In genomic region chr1:86464875-86465224, GRCm38 (mm10) we compare ENCODE assay signal across 8 mouse cellular contexts. TPM values are rescaled to one million over a fixed set of nuclear protein-coding genes. Genes with fewer than 3 reads are reported as not detected.
DNase-seq lines count a peak whose midpoint lies in the region; ATAC-seq and TF ChIP-seq lines count a peak whose summit lies in the region.
"Had no signal": no experiment of that assay in that cellular context is flagged by ENCODE, and none has a peak within 500 bp of the region (broad histone marks: within the 10 kb centered on the region; RNA-seq: fewer than 3 reads in every experiment).

No protein-coding gene starts in this region.

- H3K4me3 ChIP-seq in E14TG2a.4 (replicated peaks; ENCODE audit: low read length) = peak overlapping the region; percentile 60
- peak overlapping the region; percentile 20; the same call in 1 of the 2 replicates for H3K4me3 ChIP-seq in ES-Bruce4 (ENCODE audit: low read depth, low read length)
- no peak overlapping the region for H3K4me3 ChIP-seq in hindbrain, embryonic 13.5 days
- no peak overlapping the region for H3K4me3 ChIP-seq in liver, embryonic 13.5 days (replicated peaks)

- WGBS in hindbrain, embryonic 13.5 days = 25% methylated on average over 4 of the region's 4 CpGs
- 55% methylated on average over 4 of the region's 4 CpGs for WGBS in liver, embryonic 13.5 days (ENCODE audit: insufficient replicate concordance)

- H3K27me3 ChIP-seq in E14TG2a.4 (ENCODE audit: insufficient read depth, low read length) = no peaks in the 10 kb centered on the region
- no peaks in the 10 kb centered on the region for H3K27me3 ChIP-seq in ES-Bruce4 (ENCODE audit: control insufficient read depth, insufficient read depth, low read length, poor library complexity, severe bottlenecking)
- no peaks in the 10 kb centered on the region for H3K27me3 ChIP-seq in hindbrain, embryonic 13.5 days
- no peaks in the 10 kb centered on the region for H3K27me3 ChIP-seq in liver, embryonic 13.5 days

- no peak for TF ChIP-seq EP300 in ES-Bruce4 (IDR thresholded peaks at IDR 0.05; ENCODE audit: insufficient read depth, low read depth, low read length)

- no peak overlapping the region for H3K4me2 ChIP-seq in hindbrain, embryonic 13.5 days
- no peak overlapping the region for H3K4me2 ChIP-seq in liver, embryonic 13.5 days

- TF ChIP-seq CTCF in E14TG2a.4 (conservative IDR thresholded peaks at IDR 0.05; ENCODE audit: low read length) (no peak), ES-Bruce4 (IDR thresholded peaks at IDR 0.05; ENCODE audit: low read depth, low read length) (no peak)

- no peaks in the 10 kb centered on the region for H3K36me3 ChIP-seq in E14TG2a.4 (ENCODE audit: insufficient read depth, low read length)
- H3K36me3 ChIP-seq in ES-Bruce4 (ENCODE audit: control insufficient read depth, insufficient read depth, low read length, poor library complexity, severe bottlenecking) = no peaks in the 10 kb centered on the region
- no peaks in the 10 kb centered on the region for H3K36me3 ChIP-seq in hindbrain, embryonic 13.5 days
- H3K36me3 ChIP-seq in liver, embryonic 13.5 days = no peaks in the 10 kb centered on the region

- no peak for ATAC-seq in hindbrain, embryonic 13.5 days (ENCODE audit: low FRiP score)
- ATAC-seq in liver, embryonic 13.5 days (ENCODE audit: low read depth) = no peak

- peak overlapping the region; percentile 97 for H3K27ac ChIP-seq in ES-Bruce4 (ENCODE audit: insufficient read depth, low read length)
- H3K27ac ChIP-seq in hindbrain, embryonic 13.5 days = peak overlapping the region; percentile 80
- no peak overlapping the region for H3K27ac ChIP-seq in liver, embryonic 13.5 days

- DNase-seq in liver, embryonic 13.5 days = no peak
- DNase-seq in thymus, postnatal 0 days (ENCODE audit: low spot score) = no peak
- DNase-seq in right cerebral cortex, adult 2 months (ENCODE audit: low spot score in 2 of 2) = no peak
- no peak for DNase-seq in cerebellum, postnatal 4 days (ENCODE audit: low spot score in 2 of 2)
- DNase-seq: right cerebral cortex, postnatal 14 days had no signal

- no peak for TF ChIP-seq POLR2A in ES-Bruce4 (IDR thresholded peaks at IDR 0.05; ENCODE audit: insufficient read depth, low read length)

- peak overlapping the region; percentile 85 for H3K9ac ChIP-seq in ES-Bruce4 (ENCODE audit: low read depth, poor library complexity, severe bottlenecking)
- peak overlapping the region; percentile 30; the same call in 1 of the 2 replicates for H3K9ac ChIP-seq in hindbrain, embryonic 13.5 days
- 0 out of 2 replicates have a peak overlapping the region, but pooled peaks have one; percentile 7 for H3K9ac ChIP-seq in liver, embryonic 13.5 days

- H3K9me3 ChIP-seq in E14TG2a.4 (ENCODE audit: low read length) = no peaks in the 10 kb centered on the region
- no peaks in the 10 kb centered on the region for H3K9me3 ChIP-seq in ES-Bruce4 (replicated peaks; ENCODE audit: control insufficient read depth, insufficient read depth, low read length, poor library complexity, severe bottlenecking)
- H3K9me3 ChIP-seq in hindbrain, embryonic 13.5 days = peaks cover 5% of the 10 kb centered on the region; the same call in 1 of the 2 replicates
- no peaks in the 10 kb centered on the region for H3K9me3 ChIP-seq in liver, embryonic 13.5 days (replicated peaks)

- H3K4me1 ChIP-seq in E14TG2a.4 (replicated peaks; ENCODE audit: low read depth, low read length) (peaks cover 72% of the 10 kb centered on the region), ES-Bruce4 (ENCODE audit: control insufficient read depth, insufficient read depth, low read length) (peaks cover 10% of the 10 kb centered on the region)
- peaks cover 4% of the 10 kb centered on the region for H3K4me1 ChIP-seq in hindbrain, embryonic 13.5 days (replicated peaks)
- H3K4me1 ChIP-seq in liver, embryonic 13.5 days (replicated peaks) = peaks cover 12% of the 10 kb centered on the region

RNA-seq across cellular contexts. Expression of gene Tex44, which starts 38.7 kb away (rescaled TPM):
- polyA plus RNA-seq in ES-Bruce4 (2011; ENCODE audit: insufficient read depth, insufficient read length, low read depth, missing spikeins) = not detected in 2 replicates
- polyA plus RNA-seq in hindbrain, embryonic 13.5 days (2015; fragmentation: Nextera tagmentation; extraction: Ambion mirVana) = not detected in 2 replicates
- polyA plus RNA-seq in liver, embryonic 13.5 days (2015; fragmentation: Nextera tagmentation; extraction: Ambion mirVana) = not detected in 2 replicates
- 0.08 TPM in 1 of 2 replicates, not detected in the other for polyA plus RNA-seq in thymus, postnatal 0 days (2015; fragmentation: Nextera tagmentation; extraction: Ambion mirVana)

RNA-seq across cellular contexts. Expression of gene Nmur1, which starts 38.8 kb away (rescaled TPM):
- not detected in 2 replicates for polyA plus RNA-seq in ES-Bruce4 (2011; ENCODE audit: insufficient read depth, insufficient read length, low read depth, missing spikeins)
- polyA plus RNA-seq in hindbrain, embryonic 13.5 days (2015; fragmentation: Nextera tagmentation; extraction: Ambion mirVana) = not detected in 2 replicates
- not detected in 2 replicates for polyA plus RNA-seq in liver, embryonic 13.5 days (2015; fragmentation: Nextera tagmentation; extraction: Ambion mirVana)
- polyA plus RNA-seq in thymus, postnatal 0 days (2015; fragmentation: Nextera tagmentation; extraction: Ambion mirVana) = 0.17 TPM in 1 of 2 replicates, not detected in the other

Comparison
In these comparisons a context has a peak if more than half of its experiments do, and no peak if none do; other contexts are left out.
1. H3K4me3 ChIP-seq: peak in E14TG2a.4 (single experiment) and ES-Bruce4 (single experiment); none in hindbrain, embryonic 13.5 days (single experiment) and liver, embryonic 13.5 days (single experiment).
2. H3K9ac ChIP-seq: peak in every context shown above with its lines; median percentile 85 in ES-Bruce4; 30 in hindbrain, embryonic 13.5 days; 7 in liver, embryonic 13.5 days.